Mouse (Mus musculus) midbrain, embryonic 14.5 days (tissue): ENCODE data around the gene Pola2. TPM values are rescaled to one million over a fixed set of nuclear protein-coding genes. Genes with fewer than 3 reads are reported as not detected.
A peak's percentile ranks its signal among the peaks of the same experiment; 100 is the strongest.

Source experiments
- ATAC-seq: fragments of 200-750 bp; cut with Nextera tagmentation; 2 replicates; pipeline ENCODE4 v1.8.0; 2017; ENCODE audit warnings: moderate number of reproducible peaks, moderate library complexity; ENCODE audit not compliant: low FRiP score, low TSS enrichment
- DNase-seq: peaks from one replicate; pipeline ENCODE4 v3.0.0-alpha.2; 2015
- H3K27ac ChIP-seq: fragments of 300-500 bp; sonication (generic); replicated peaks from 2 replicates; pipeline ENCODE4 v1.5.1; 2014; ENCODE audit warnings: mild to moderate bottlenecking, low read depth, low read length, moderate library complexity
- H3K27me3 ChIP-seq: fragments of 300-500 bp; sonication (generic); 2 replicates; pipeline ENCODE4 v1.6.1; 2014; ENCODE audit warnings: low read length, control low read depth, mixed read lengths; ENCODE audit not compliant: control insufficient read depth, insufficient read depth
- H3K36me3 ChIP-seq: fragments of 300-500 bp; sonication (generic); 2 replicates; pipeline ENCODE4 v1.6.1; 2014; ENCODE audit warnings: low read length, control low read depth; ENCODE audit not compliant: control insufficient read depth, insufficient read depth
- H3K4me1 ChIP-seq: fragments of 300-500 bp; sonication (generic); 2 replicates; pipeline ENCODE4 v1.6.1; 2014; ENCODE audit warnings: mild to moderate bottlenecking, antibody characterized with exemption, low read length, control low read depth; ENCODE audit not compliant: control insufficient read depth, insufficient read depth
- H3K4me2 ChIP-seq: fragments of 300-500 bp; sonication (generic); 2 replicates; pipeline ENCODE4 v1.6.1; 2014; ENCODE audit warnings: mild to moderate bottlenecking, low read length, moderate library complexity
- H3K4me3 ChIP-seq: fragments of 300-500 bp; sonication (generic); replicated peaks from 2 replicates; pipeline ENCODE4 v1.5.1; 2014; ENCODE audit warnings: low read depth, low read length
- H3K9ac ChIP-seq: fragments of 300-500 bp; sonication (generic); replicated peaks from 2 replicates; pipeline ENCODE4 v1.6.1; 2014; ENCODE audit warnings: mild to moderate bottlenecking, low read length, moderate library complexity
- H3K9me3 ChIP-seq: fragments of 300-500 bp; sonication (generic); 2 replicates; pipeline ENCODE4 v1.6.1; 2016; ENCODE audit warnings: low read length, control low read depth, mixed read lengths; ENCODE audit not compliant: control insufficient read depth
- WGBS: fragments of 180-500 bp; shearing (Covaris S2); extraction: QIAGEN DNeasy Blood & Tissue Kit; methylation state at CpG from one replicate; pipeline ENCODE4 v1.1.7; 2014; 5-methylcytosine and 5-hydroxymethylcytosine counted together
- polyA plus RNA-seq: library from polyadenylated mRNA; unstranded; fragments of >200 nt; fragmentation: Nextera tagmentation; extraction: Ambion mirVana; gene quantifications from 2 replicates; pipeline ENCODE4 v1.2.1, GENCODE M21; 2014

Pola2 gene
- polyA plus RNA-seq, 1 experiment from 2014 or later: 23.4 TPM

DNA sequence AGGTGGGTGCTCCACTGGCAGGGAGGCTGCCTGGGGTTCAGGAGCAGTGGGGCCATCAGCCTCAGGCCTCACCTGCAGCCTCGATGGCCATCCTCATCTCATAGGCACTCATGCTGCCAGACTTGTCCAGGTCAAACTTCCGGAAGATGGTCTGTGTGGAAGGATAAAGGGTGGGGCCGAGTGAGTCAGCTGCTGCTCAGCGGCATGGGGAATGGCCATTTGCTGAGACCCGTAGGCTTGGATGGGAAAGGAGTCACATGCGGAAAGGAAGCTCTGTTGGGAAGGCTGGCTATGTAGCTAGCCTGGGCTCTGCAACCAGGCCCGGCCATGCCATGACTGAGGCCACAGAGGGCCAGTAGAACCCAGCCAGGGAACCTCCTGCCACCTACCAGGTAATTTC, 27.5 kb upstream of the Pola2 start:
- Histone ChIP-seq H3K27me3 (no peaks in the 10 kb centered on the region), H3K4me2 (no peak overlapping the region), H3K9ac (no peak overlapping the region), H3K36me3 (no peaks in the 10 kb centered on the region), H3K27ac (no peak overlapping the region), H3K4me1 (peaks cover 7% of the 10 kb centered on the region; the same call in 1 of the 2 replicates), H3K9me3 (no peaks in the 10 kb centered on the region), H3K4me3 (no peak overlapping the region)
- DNase-seq (no peak), ATAC-seq (no peak)
- WGBS: 85% methylated on average over 7 of the region's 7 CpGs

DNA sequence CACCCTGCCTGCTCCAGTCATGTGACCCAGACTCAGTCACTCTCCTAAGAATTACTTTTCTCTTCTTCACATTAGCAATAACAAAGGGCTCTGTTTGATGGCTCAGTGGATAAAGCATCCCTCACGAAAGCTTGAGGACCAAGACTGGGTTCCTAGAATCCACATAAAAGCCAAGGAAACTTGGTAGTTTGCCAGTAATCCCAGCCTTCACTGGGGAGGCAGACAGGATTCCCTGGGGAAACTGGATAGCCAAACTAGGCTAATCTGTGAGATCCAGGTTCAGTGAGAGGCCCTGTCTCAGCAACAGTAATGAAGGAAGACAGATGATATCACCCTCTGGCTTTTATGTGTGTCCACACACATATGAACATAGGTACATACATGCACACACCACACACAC, 26.9 kb upstream of the Pola2 start:
- H3K4me1 ChIP-seq: peaks cover 7% of the 10 kb centered on the region; the same call in 1 of the 2 replicates
- no peaks in the 10 kb centered on the region for H3K9me3 ChIP-seq
- ATAC-seq: no peak
- H3K9ac ChIP-seq: no peak overlapping the region
- H3K4me3 ChIP-seq: no peak overlapping the region
- no peak overlapping the region for H3K27ac ChIP-seq
- no peaks in the 10 kb centered on the region for H3K27me3 ChIP-seq
- DNase-seq: no peak
- no peak overlapping the region for H3K4me2 ChIP-seq
- no peaks in the 10 kb centered on the region for H3K36me3 ChIP-seq
- WGBS: 29% methylated on average over 1 of the region's 1 CpGs

DNA sequence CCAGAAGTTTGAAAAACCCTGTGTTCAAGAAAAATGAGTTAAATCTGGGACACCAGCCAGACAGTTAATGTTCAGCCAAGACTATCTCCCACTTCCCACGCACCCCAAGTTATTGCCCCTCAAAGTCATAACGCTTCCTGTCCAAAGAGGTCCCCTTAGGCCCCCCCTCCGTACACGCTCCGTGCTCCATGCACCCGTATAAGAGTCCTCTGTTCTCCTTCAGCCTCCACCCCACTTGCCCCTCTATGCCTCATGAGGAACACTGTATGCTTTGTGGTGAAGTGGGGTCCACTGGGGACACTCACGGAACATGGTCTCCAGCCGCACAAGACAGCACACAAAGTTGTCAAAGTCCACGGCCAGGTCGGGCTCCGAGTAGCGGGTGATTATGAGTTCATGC, 26.0 kb upstream of the Pola2 start:
- 91% methylated on average over 12 of the region's 12 CpGs for WGBS
- Histone ChIP-seq H3K27ac (no peak overlapping the region), H3K36me3 (no peaks in the 10 kb centered on the region), H3K4me2 (no peak overlapping the region), H3K4me1 (peaks cover 7% of the 10 kb centered on the region; the same call in 1 of the 2 replicates), H3K27me3 (no peaks in the 10 kb centered on the region), H3K9me3 (no peaks in the 10 kb centered on the region), H3K4me3 (no peak overlapping the region), H3K9ac (no peak overlapping the region)
- no peak for DNase-seq
- no peak for ATAC-seq

DNA sequence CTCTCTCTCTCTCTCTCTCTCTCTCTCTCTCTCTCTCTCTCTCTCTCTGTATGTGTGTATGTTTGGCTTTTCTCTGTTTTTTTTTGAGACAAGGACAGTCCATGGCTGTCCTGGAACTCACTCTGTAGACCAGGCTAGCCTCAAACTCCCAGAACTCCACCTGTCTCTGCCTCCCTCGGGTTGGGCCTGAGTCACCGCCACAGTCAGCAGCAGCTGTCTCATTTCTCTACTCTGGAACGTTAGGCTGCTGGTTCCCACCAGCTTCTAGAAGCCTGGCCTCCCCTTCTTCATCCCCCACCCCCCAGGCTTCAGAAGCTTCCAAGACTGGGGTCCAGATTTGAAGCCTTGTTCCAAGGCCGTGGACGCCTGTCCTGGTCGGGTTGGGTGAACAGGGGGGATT, 25.6 kb upstream of the Pola2 start:
- H3K4me3 ChIP-seq: 0 out of 2 replicates have a peak overlapping the region, but pooled peaks have one; percentile 15
- H3K9ac ChIP-seq: no peak overlapping the region
- DNase-seq (no peak), ATAC-seq (no peak)
- H3K9me3 ChIP-seq: no peaks in the 10 kb centered on the region
- H3K36me3 ChIP-seq: no peaks in the 10 kb centered on the region
- H3K27me3 ChIP-seq: no peaks in the 10 kb centered on the region
- peak overlapping the region; percentile 47; the same call in 1 of the 2 replicates for H3K4me2 ChIP-seq
- peak overlapping the region; percentile 70 for H3K27ac ChIP-seq
- H3K4me1 ChIP-seq: peaks cover 7% of the 10 kb centered on the region; the same call in 1 of the 2 replicates
- 70% methylated on average over 6 of the region's 6 CpGs for WGBS

DNA sequence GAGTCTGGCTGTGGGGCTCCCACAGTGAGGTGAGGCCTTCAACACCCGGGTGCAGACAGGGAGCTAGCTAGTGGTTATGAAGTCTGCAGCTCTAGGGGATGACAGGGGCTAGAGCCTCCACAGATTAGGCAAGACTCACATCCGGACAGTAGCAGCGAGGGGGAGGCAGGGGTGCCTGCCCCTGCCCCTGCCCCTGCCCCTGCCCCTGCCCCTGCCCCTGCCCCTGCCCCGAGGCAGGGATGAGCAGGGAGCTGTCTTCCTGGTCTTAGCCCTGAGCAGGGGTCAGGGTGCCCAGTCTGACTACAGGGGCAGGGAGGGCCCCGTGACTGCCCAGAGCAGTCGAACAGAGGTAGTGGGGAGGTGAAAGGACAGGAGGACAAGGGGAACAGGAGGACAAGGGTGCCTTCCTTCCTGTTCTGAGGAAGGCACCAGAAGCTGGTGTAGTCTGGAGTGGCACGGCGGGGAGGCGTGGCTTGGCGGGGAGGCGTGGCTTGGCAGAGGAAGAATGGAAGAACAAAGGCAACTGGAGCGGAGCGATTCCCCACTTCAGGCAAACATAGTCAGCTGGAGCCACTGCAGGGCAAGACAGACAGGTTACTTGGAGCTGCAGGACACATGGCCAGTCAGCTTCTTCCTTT, 24.9 kb upstream of the Pola2 start:
- Histone ChIP-seq H3K9me3 (no peaks in the 10 kb centered on the region), H3K27me3 (no peaks in the 10 kb centered on the region), H3K4me2 (peak overlapping the region; percentile 47), H3K9ac (peak overlapping the region; percentile 45; the same call in 1 of the 2 replicates), H3K4me3 (0 out of 2 replicates have a peak overlapping the region, but pooled peaks have one; percentile 15), H3K36me3 (no peaks in the 10 kb centered on the region), H3K27ac (peak overlapping the region; percentile 70), H3K4me1 (peaks cover 7% of the 10 kb centered on the region; the same call in 1 of the 2 replicates)
- DNase-seq (peak; percentile 85), ATAC-seq (peak; percentile 60; the same call in 1 of the 2 replicates)
- WGBS: 9% methylated on average over 13 of the region's 13 CpGs

DNA sequence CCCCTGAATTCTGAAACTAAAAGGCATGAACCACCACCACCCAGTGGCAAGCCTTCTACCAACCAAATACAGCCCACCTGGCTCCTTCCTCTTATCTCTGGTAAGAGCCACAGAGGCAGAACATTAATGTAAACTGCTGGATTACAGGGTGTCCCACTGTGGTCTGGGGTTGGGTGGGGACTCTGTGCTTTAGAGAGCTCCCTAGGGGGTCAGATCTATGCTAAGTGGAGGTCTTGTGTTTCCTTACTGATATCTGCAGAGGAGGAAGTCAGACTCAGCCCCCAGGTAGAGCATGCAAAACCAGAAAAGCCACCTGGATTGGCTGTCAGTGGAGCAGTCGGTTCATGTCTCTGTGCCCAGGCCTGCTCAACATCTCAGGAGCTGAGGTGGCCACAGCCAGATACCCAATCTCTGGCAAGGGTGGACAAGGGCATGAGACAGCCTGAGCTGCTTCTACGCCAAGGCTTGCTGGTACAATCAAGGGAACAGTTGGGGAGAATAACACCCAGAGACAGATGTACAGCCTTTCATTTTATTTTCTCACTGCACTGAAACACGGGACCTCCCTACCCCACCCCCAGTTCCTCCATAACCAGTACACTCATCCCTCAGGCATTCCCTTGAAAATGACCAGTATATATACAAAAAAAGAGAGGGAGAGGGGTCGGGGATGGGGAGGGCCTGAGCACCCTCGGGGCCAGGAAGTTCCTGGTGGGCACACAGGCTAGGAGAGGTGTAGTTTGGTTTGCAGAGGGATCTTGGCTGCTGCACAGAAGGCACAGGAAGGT, 24.2 kb upstream of the Pola2 start:
- no peak overlapping the region for H3K9ac ChIP-seq
- H3K36me3 ChIP-seq: no peaks in the 10 kb centered on the region
- no peaks in the 10 kb centered on the region for H3K27me3 ChIP-seq
- peaks cover 7% of the 10 kb centered on the region; the same call in 1 of the 2 replicates for H3K4me1 ChIP-seq
- H3K9me3 ChIP-seq: no peaks in the 10 kb centered on the region
- no peak overlapping the region for H3K4me3 ChIP-seq
- DNase-seq (no peak), ATAC-seq (no peak)
- 78% methylated on average over 5 of the region's 5 CpGs for WGBS
- H3K27ac ChIP-seq: peak overlapping the region; percentile 70
- no peak overlapping the region for H3K4me2 ChIP-seq

DNA sequence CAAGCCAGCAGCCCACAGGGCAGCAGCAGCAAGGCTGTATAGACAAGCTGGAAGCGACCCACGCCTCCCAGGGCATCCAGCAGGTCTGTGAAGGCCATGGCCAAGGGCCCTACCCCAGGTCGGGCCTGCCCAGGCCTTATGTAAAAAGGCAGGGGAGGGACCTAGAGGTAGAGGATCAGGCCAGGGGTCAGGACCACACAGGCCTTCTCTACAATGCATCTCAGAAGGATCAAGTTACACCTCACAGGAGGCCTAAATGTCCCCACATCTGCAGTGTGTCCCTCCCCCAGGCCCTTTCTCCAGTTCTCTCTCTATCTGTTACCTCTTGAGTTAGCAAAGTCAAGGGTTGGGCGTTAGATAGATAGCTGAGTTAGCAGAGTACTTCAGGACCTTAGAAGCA, 22.0 kb upstream of the Pola2 start, which contains the start of gene Slc22a20:
Gene Slc22a20, minus strand, starts transcription at position 101 of the 400 bp plus-strand sequence.
- H3K4me1 ChIP-seq: peaks cover 7% of the 10 kb centered on the region; the same call in 1 of the 2 replicates
- no peak within 1 kb of the TSS for H3K9ac ChIP-seq
- WGBS: 52% methylated on average over 4 of the region's 4 CpGs
- no peaks in the 10 kb centered on the region for H3K36me3 ChIP-seq
- DNase-seq (no peak), ATAC-seq (no peak)
- H3K27me3 ChIP-seq: no peaks in the 10 kb centered on the region
- H3K4me2 ChIP-seq: no peak within 1 kb of the TSS
- no peaks in the 10 kb centered on the region for H3K9me3 ChIP-seq
- no peak within 1 kb of the TSS for H3K27ac ChIP-seq
- no peak within 1 kb of the TSS for H3K4me3 ChIP-seq

DNA sequence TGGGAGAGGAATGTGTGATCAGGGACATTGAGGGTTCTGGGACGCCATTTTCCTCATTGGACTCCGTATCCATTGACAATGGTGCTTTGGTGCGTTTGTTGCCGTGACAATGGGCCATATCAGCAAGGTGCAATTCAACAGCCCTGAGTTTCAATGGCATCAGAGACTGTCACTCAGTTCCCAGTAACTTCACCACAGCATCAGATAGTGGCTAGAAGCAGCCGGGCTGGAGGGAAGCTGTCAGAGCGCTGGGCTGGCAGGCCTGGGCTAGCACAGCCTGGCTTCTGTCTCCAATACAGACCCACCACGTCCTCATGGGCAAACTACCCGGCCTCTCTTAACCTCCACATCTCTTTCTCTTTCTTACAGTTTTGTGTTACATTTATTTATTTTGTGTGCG, 16.5 kb upstream of the Pola2 start:
- 84% methylated on average over 9 of the region's 9 CpGs for WGBS
- no peak for ATAC-seq

More for the DNA sequence above, 16.5 kb upstream of the Pola2 start:
- H3K4me1 ChIP-seq: no peaks in the 10 kb centered on the region
- H3K9ac ChIP-seq: no peak overlapping the region
- no peak for DNase-seq
- H3K4me2 ChIP-seq: no peak overlapping the region
- no peaks in the 10 kb centered on the region for H3K27me3 ChIP-seq
- H3K36me3 ChIP-seq: no peaks in the 10 kb centered on the region
- no peak overlapping the region for H3K4me3 ChIP-seq
- H3K9me3 ChIP-seq: no peaks in the 10 kb centered on the region
- H3K27ac ChIP-seq: no peak overlapping the region
